Mouse (Mus musculus): ENCODE data around the gene Ndufa4. TPM values are rescaled to one million over a fixed set of nuclear protein-coding genes. Genes with fewer than 3 reads are reported as not detected.
"Not testable (repeated sequence)": the region's sequence is repeated elsewhere in the genome, so short reads cannot be mapped to it uniquely, and the experiment has no call there.

Gene Ndufa4
- polyA plus RNA-seq, 1 experiment from 2014 or later: 1,036 TPM

- Histone ChIP-seq H3K36me3 (ENCODE audit: insufficient read depth, low read length) (peaks cover 47% of the 10 kb centered on the region), H3K27ac (ENCODE audit: low read length) (no peak overlapping the region), H3K4me2 (replicated peaks; ENCODE audit: low read depth, low read length) (no peak overlapping the region), H3K9me3 (ENCODE audit: low read length) (no peaks in the 10 kb centered on the region), H3K4me1 (ENCODE audit: insufficient read depth, low read length) (peaks cover 1% of the 10 kb centered on the region), H3K27me3 (ENCODE audit: insufficient read depth, low read length) (no peaks in the 10 kb centered on the region), H3K9ac (replicated peaks; ENCODE audit: low read length) (no peak overlapping the region), H3K4me3 (ENCODE audit: low read length) (no peak overlapping the region)
- WGBS: 93% methylated on average over 4 of the region's 4 CpGs
- ATAC-seq (ENCODE audit: low FRiP score, low TSS enrichment): no peak
Measured at GRCm38 (mm10) chr6:11900809-11901310, 6.4 kb downstream of the Ndufa4 start.

- H3K36me3 ChIP-seq (ENCODE audit: insufficient read depth, low read length); H3K27me3 ChIP-seq (ENCODE audit: insufficient read depth, low read length); H3K9ac ChIP-seq (replicated peaks; ENCODE audit: low read length); H3K4me1 ChIP-seq (ENCODE audit: insufficient read depth, low read length); H3K4me3 ChIP-seq (ENCODE audit: low read length); H3K9me3 ChIP-seq (ENCODE audit: low read length); H3K27ac ChIP-seq (ENCODE audit: low read length); ATAC-seq (ENCODE audit: low FRiP score, low TSS enrichment); H3K4me2 ChIP-seq (replicated peaks; ENCODE audit: low read depth, low read length): not testable (repeated sequence)
- WGBS: no CpG with 5 or more reads among the region's 2 CpGs
Measured at GRCm38 (mm10) chr6:11875364-11875763, 31.9 kb downstream of the Ndufa4 start.

Other genes with a start within 250 kb of the Ndufa4 start
- gene Phf14, start 312 bp upstream of the Ndufa4 start, polyA plus RNA-seq (2015; fragmentation: Nextera tagmentation; extraction: Ambion mirVana): 47.7 and 61.8 TPM in 2 replicates